ENCODE assay signal across 9 mouse cellular contexts in the genomic region with DNA sequence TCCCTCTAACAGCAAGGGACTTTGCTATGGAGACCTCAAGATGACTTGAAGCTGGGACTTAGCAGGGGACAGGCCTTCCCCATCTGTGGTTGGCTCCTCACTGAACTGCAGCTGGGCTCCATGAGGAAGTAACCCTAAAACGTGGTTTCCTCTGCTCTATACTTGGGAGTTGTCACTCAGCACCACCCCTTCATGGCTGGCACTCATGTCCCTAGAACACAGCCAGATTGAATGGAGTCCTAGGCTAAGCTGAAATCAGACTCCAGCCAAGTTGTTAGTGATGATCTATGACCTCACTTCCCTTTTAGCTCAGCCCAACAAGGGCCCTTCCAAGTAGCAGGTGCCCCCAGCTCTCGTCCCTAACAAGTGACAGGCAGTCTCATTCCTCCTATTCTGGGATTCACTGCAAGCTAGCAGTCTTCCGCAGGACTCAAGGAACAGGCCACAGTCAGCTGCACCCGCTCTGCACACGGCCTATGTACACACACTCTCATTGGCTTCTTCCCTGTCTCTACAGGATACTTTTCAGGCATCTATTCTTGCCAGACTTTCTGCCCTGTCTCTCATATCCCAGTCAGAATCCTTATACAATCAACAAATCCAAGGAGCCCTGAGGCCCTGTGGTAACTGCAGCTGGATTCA. TPM values are rescaled to one million over a fixed set of nuclear protein-coding genes. Genes with fewer than 3 reads are reported as not detected.
A peak's percentile ranks its signal among the peaks of the same experiment; 100 is the strongest.
DNase-seq lines count a peak whose midpoint lies in the region; ATAC-seq and TF ChIP-seq lines count a peak whose summit lies in the region.
"Had no signal": no experiment of that assay in that cellular context is flagged by ENCODE, and none has a peak within 500 bp of the region (broad histone marks: within the 10 kb centered on the region; RNA-seq: fewer than 3 reads in every experiment).

No protein-coding gene starts in this region.

- no peak overlapping the region for H3K9ac ChIP-seq in heart, postnatal 0 days (replicated peaks; ENCODE audit: low read depth, low read length)
- H3K9ac ChIP-seq: liver, embryonic 14.5 days had no signal

- TF ChIP-seq EP300 in heart, postnatal 0 days (IDR thresholded peaks at IDR 0.05; ENCODE audit: low read depth): no peak

- peak; percentile 45 for DNase-seq in layer of hippocampus, adult 11-12 months (ENCODE audit: low spot score)
- no peak for DNase-seq in layer of hippocampus, adult 18-20 months (ENCODE audit: low spot score in 2 of 2)
- DNase-seq in heart, postnatal 0 days (ENCODE audit: low spot score): no peak
- no peak for DNase-seq in thymus, postnatal 25 days
- DNase-seq in adrenal gland, adult 2 months: no peak
- DNase-seq in adrenal gland, adult 8-10 months: no peak

- H3K4me2 ChIP-seq in heart, postnatal 0 days (ENCODE audit: low read depth, low read length): no peak overlapping the region

- WGBS in heart, postnatal 0 days: 45% methylated on average over 5 of the region's 5 CpGs

- TF ChIP-seq CTCF in bone marrow macrophage, adult 2 months (IDR thresholded peaks at IDR 0.05; ENCODE audit: low read depth, low read length): no peak
- TF ChIP-seq CTCF in heart, postnatal 0 days (IDR thresholded peaks at IDR 0.05; ENCODE audit: low read depth): no peak

- H3K27me3 ChIP-seq in heart, postnatal 0 days (ENCODE audit: control insufficient read depth, insufficient read depth, low read length): no peaks in the 10 kb centered on the region

- peaks cover 55% of the 10 kb centered on the region for H3K4me1 ChIP-seq in bone marrow macrophage, adult 2 months (ENCODE audit: control insufficient read depth, insufficient read depth, low read length)
- H3K4me1 ChIP-seq in heart, postnatal 0 days (ENCODE audit: control insufficient read depth, insufficient read depth): 0 out of 2 replicates have a peak, but pooled peaks cover 4% of the 10 kb centered on the region

- peaks cover 38% of the 10 kb centered on the region for H3K36me3 ChIP-seq in heart, postnatal 0 days (replicated peaks; ENCODE audit: control insufficient read depth, insufficient read depth, low read length)

- no peak overlapping the region for H3K4me3 ChIP-seq in bone marrow macrophage, adult 2 months (ENCODE audit: insufficient read depth, low read length)
- no peak overlapping the region for H3K4me3 ChIP-seq in heart, postnatal 0 days (ENCODE audit: low read depth, low read length)

- ATAC-seq in heart, postnatal 0 days (ENCODE audit: insufficient read depth, low read depth): peak; percentile 54
- peak; percentile 19 for ATAC-seq in megakaryocyte-erythroid progenitor cell, adult 5-6 weeks (replicated peaks; ENCODE audit: low FRiP score, low TSS enrichment, poor library complexity, severe bottlenecking)

- H3K27ac ChIP-seq in bone marrow macrophage, adult 2 months (ENCODE audit: insufficient read depth, low read depth, low read length): peak overlapping the region; percentile 90
- H3K27ac ChIP-seq in heart, postnatal 0 days (ENCODE audit: low read depth): peak overlapping the region; percentile 17; the same call in 1 of the 2 replicates
- H3K27ac ChIP-seq: liver, embryonic 14.5 days had no signal

- H3K9me3 ChIP-seq in heart, postnatal 0 days (replicated peaks; ENCODE audit: control insufficient read depth, low read length): no peaks in the 10 kb centered on the region

- no peak for TF ChIP-seq POLR2A in bone marrow macrophage, adult 2 months (IDR thresholded peaks at IDR 0.05; ENCODE audit: borderline replicate concordance, low read depth, low read length)

RNA-seq across cellular contexts. Expression of a gene that starts 23.0 kb away (rescaled TPM):
- total RNA-seq in layer of hippocampus, adult 18-20 months (2021): 1 to 10 TPM; 6.2 to 6.7 TPM
- polyA plus RNA-seq in bone marrow macrophage, adult 2 months (2012; ENCODE audit: insufficient read depth, insufficient read length, missing spikeins): 12.2 and 13.2 TPM in 2 replicates
- 7.5 and 11.1 TPM in 2 replicates for total RNA-seq in heart, postnatal 0 days (2014; rRNA removed; ENCODE audit: low replicate concordance)
- 12.6 and 14.6 TPM in 2 replicates for polyA plus RNA-seq in heart, postnatal 0 days (2015; fragmentation: Nextera tagmentation; extraction: Ambion mirVana)
- total RNA-seq in megakaryocyte-erythroid progenitor cell, adult 5-6 weeks (2014; fragmentation: Nextera tagmentation): 9.5 and 16.1 TPM in 2 replicates
- 24.7 and 31.8 TPM in 2 replicates for total RNA-seq in megakaryocyte-erythroid progenitor cell, adult 5-6 weeks (2017)
- total RNA-seq in adrenal gland, adult 2 months (2021): 10 to 100 TPM; 22.3 to 22.7 TPM
- 4.4 and 4.6 TPM in 2 replicates for polyA plus RNA-seq in adrenal gland, adult 2 months (2012; rRNA removed)
- 10 to 100 TPM; 16.5 to 31.4 (median 19.5) TPM for total RNA-seq in adrenal gland, adult 8-10 months (2022)

RNA-seq across cellular contexts. Expression of a gene that starts 23.2 kb away (rescaled TPM):
- total RNA-seq in layer of hippocampus, adult 18-20 months (2021): 10 to 100 TPM; 67.4 to 73.2 TPM
- polyA plus RNA-seq in bone marrow macrophage, adult 2 months (2012; ENCODE audit: insufficient read depth, insufficient read length, missing spikeins): 867 and 1,049 TPM in 2 replicates
- total RNA-seq in heart, postnatal 0 days (2014; rRNA removed; ENCODE audit: low replicate concordance): 80.2 and 146 TPM in 2 replicates
- polyA plus RNA-seq in heart, postnatal 0 days (2015; fragmentation: Nextera tagmentation; extraction: Ambion mirVana): 55.7 and 65.6 TPM in 2 replicates
- total RNA-seq in megakaryocyte-erythroid progenitor cell, adult 5-6 weeks (2014; fragmentation: Nextera tagmentation): 326 and 333 TPM in 2 replicates
- 444 and 510 TPM in 2 replicates for total RNA-seq in megakaryocyte-erythroid progenitor cell, adult 5-6 weeks (2017)
- 100 to 1,000 TPM in 1 of 2 experiments, 10 to 100 TPM in 1; 87.4 to 105 TPM for total RNA-seq in adrenal gland, adult 2 months (2021)
- polyA plus RNA-seq in adrenal gland, adult 2 months (2012; rRNA removed): 34.9 and 35.1 TPM in 2 replicates
- total RNA-seq in adrenal gland, adult 8-10 months (2022): 100 to 1,000 TPM in 3 of 4 experiments, 10 to 100 TPM in 1; 92.5 to 112 (median 101) TPM
